In genomic region chr1:155811995-155812580, GRCm38 (mm10) we compare ENCODE assay signal across 8 mouse cellular contexts. TPM values are rescaled to one million over a fixed set of nuclear protein-coding genes. Genes with fewer than 3 reads are reported as not detected.
DNase-seq lines count a peak whose midpoint lies in the region; ATAC-seq lines count a peak whose summit lies in the region.

No protein-coding gene starts in this region.

- H3K4me3 ChIP-seq in heart, embryonic 12.5 days: peak overlapping the region; percentile 95
- peak overlapping the region; percentile 72 for H3K4me3 ChIP-seq in hindbrain, embryonic 12.5 days
- peak overlapping the region; percentile 82 for H3K4me3 ChIP-seq in midbrain, embryonic 10.5 days

- no peaks in the 10 kb centered on the region for H3K27me3 ChIP-seq in heart, embryonic 12.5 days (replicated peaks)
- H3K27me3 ChIP-seq in hindbrain, embryonic 12.5 days: 0 out of 2 replicates have a peak, but pooled peaks cover 8% of the 10 kb centered on the region
- H3K27me3 ChIP-seq in midbrain, embryonic 10.5 days (ENCODE audit: low read depth, poor library complexity, severe bottlenecking): peaks cover 35% of the 10 kb centered on the region

- 2% methylated on average over 22 of the region's 22 CpGs for WGBS in heart, embryonic 12.5 days
- 6% methylated on average over 22 of the region's 22 CpGs for WGBS in hindbrain, embryonic 12.5 days
- 5% methylated on average over 22 of the region's 22 CpGs for WGBS in midbrain, embryonic 10.5 days

- peak; percentile 43 for ATAC-seq in heart, embryonic 12.5 days (ENCODE audit: insufficient number of reproducible peaks, low FRiP score)
- ATAC-seq in hindbrain, embryonic 12.5 days (ENCODE audit: low FRiP score): peak; percentile 68

- H3K9me3 ChIP-seq in heart, embryonic 12.5 days (replicated peaks): no peaks in the 10 kb centered on the region
- H3K9me3 ChIP-seq in hindbrain, embryonic 12.5 days (replicated peaks): no peaks in the 10 kb centered on the region
- no peaks in the 10 kb centered on the region for H3K9me3 ChIP-seq in midbrain, embryonic 10.5 days (replicated peaks)

- intact Hi-C loops in heart, postnatal 10 days (cut with DNase I): no loop called here

- peak overlapping the region; percentile 65 for H3K27ac ChIP-seq in heart, embryonic 12.5 days (ENCODE audit: poor library complexity, severe bottlenecking)
- H3K27ac ChIP-seq in hindbrain, embryonic 12.5 days: 0 out of 2 replicates have a peak overlapping the region, but pooled peaks have one; percentile 41
- H3K27ac ChIP-seq in midbrain, embryonic 10.5 days (replicated peaks): peak overlapping the region; percentile 86

- H3K4me2 ChIP-seq in heart, embryonic 12.5 days: peak overlapping the region; percentile 89
- H3K4me2 ChIP-seq in hindbrain, embryonic 12.5 days (replicated peaks): peak overlapping the region; percentile 65

- H3K36me3 ChIP-seq in heart, embryonic 12.5 days: 0 out of 2 replicates have a peak, but pooled peaks cover 10% of the 10 kb centered on the region
- H3K36me3 ChIP-seq in hindbrain, embryonic 12.5 days: no peaks in the 10 kb centered on the region
- H3K36me3 ChIP-seq in midbrain, embryonic 10.5 days: no peaks in the 10 kb centered on the region

- DNase-seq in heart, postnatal 10 days: no peak
- peak; percentile 28 for DNase-seq in MEL-GATA-1-ER (ENCODE audit: extremely low read depth, low read depth)
- DNase-seq in midbrain, embryonic 10.5 days (ENCODE audit: low spot score): peak; percentile 26
- no peak for DNase-seq in right cerebral cortex, postnatal 25 days
- no peak for DNase-seq in ovary, postnatal 10 days (ENCODE audit: low spot score)
- DNase-seq in gastrocnemius, postnatal 25 days: no peak

- H3K9ac ChIP-seq in heart, embryonic 12.5 days: peak overlapping the region; percentile 86
- H3K9ac ChIP-seq in hindbrain, embryonic 12.5 days: peak overlapping the region; percentile 75

- peaks cover 32% of the 10 kb centered on the region for H3K4me1 ChIP-seq in heart, embryonic 12.5 days (replicated peaks)
- peaks cover 21% of the 10 kb centered on the region for H3K4me1 ChIP-seq in hindbrain, embryonic 12.5 days
- H3K4me1 ChIP-seq in midbrain, embryonic 10.5 days: peaks cover 35% of the 10 kb centered on the region

RNA-seq across cellular contexts. Expression of gene Qsox1, which starts 0.6 kb away (rescaled TPM):
- 27.0 and 27.2 TPM in 2 replicates for polyA plus RNA-seq in heart, embryonic 12.5 days (2016; fragmentation: Nextera tagmentation; extraction: Ambion mirVana)
- 10 to 100 TPM; 64.9 to 69.7 TPM for total RNA-seq in heart, postnatal 10 days (2021)
- 26.6 and 27.6 TPM in 2 replicates for polyA plus RNA-seq in hindbrain, embryonic 12.5 days (2016; fragmentation: Nextera tagmentation; extraction: Ambion mirVana)
- 18.0 and 24.2 TPM in 2 replicates for polyA plus RNA-seq in midbrain, embryonic 10.5 days (2016; fragmentation: Nextera tagmentation; extraction: Ambion mirVana)
- 10 to 100 TPM; 16.0 to 36.4 TPM for total RNA-seq in gastrocnemius, postnatal 25 days (2021)

Comparison
In these comparisons a context has a peak if more than half of its experiments do, and no peak if none do; other contexts are left out.
1. DNase-seq: peak in MEL-GATA-1-ER (single experiment) and midbrain, embryonic 10.5 days (single experiment); none in heart, postnatal 10 days (0 of 2), right cerebral cortex, postnatal 25 days (single experiment), ovary, postnatal 10 days (single experiment) and gastrocnemius, postnatal 25 days (single experiment).
2. Peak in every context shown above with its lines, with median percentiles within 50 percentile points of each other: H3K27ac ChIP-seq and H3K4me3 ChIP-seq.